Mouse (Mus musculus): ENCODE data around the gene Tm6sf1. TPM values are rescaled to one million over a fixed set of nuclear protein-coding genes. Genes with fewer than 3 reads are reported as not detected.

Tm6sf1 gene
- total and polyA plus RNA-seq, 3 experiments = 9.1 to 21.4 (median 12.6) TPM

DNA sequence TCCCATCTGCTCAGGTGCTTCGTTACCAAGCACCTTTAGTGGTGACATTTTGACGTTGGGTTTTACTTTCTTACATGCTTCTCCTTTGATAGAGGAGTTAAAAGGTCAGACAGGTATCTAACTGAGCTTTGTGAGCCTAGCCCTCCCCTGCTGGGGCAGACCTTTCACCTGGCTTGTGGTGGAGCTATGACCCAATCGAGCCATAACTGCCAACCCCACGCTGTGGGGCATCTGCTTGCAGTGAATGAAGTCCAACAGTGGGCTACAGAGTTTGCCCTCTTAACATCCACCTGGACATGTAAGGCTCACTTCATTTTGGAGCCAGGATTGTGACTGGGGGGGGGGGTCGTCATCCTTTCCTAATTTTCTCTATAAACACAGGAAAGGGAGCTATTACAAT, 21.5 kb downstream of the Tm6sf1 start:
- no peaks in the 10 kb centered on the region for H3K27me3 ChIP-seq (ENCODE audit: control insufficient read depth, insufficient read depth, low read length)
- no peak overlapping the region for H3K9ac ChIP-seq (ENCODE audit: low read depth, low read length)
- H3K36me3 ChIP-seq (ENCODE audit: control insufficient read depth, insufficient read depth, low read length) = no peaks in the 10 kb centered on the region
- TF ChIP-seq EP300 (IDR thresholded peaks at IDR 0.05; ENCODE audit: insufficient read depth, low read depth, low read length) (no peak), POLR2A (IDR thresholded peaks at IDR 0.05; ENCODE audit: insufficient read depth, low read depth, low read length) (no peak), CTCF (IDR thresholded peaks at IDR 0.05) (no peak)
- no peak for DNase-seq
- no peak overlapping the region for H3K4me3 ChIP-seq
- no peaks in the 10 kb centered on the region for H3K4me1 ChIP-seq (ENCODE audit: control insufficient read depth, insufficient read depth, low read length)
- WGBS = 87% methylated on average over 5 of the region's 5 CpGs
- H3K79me2 ChIP-seq (replicated peaks; ENCODE audit: control insufficient read depth, insufficient read depth, low read length) = no peaks in the 10 kb centered on the region
- no peak overlapping the region for H3K27ac ChIP-seq
- intact Hi-C loops (cut with DNase I) = no loop called here

DNA sequence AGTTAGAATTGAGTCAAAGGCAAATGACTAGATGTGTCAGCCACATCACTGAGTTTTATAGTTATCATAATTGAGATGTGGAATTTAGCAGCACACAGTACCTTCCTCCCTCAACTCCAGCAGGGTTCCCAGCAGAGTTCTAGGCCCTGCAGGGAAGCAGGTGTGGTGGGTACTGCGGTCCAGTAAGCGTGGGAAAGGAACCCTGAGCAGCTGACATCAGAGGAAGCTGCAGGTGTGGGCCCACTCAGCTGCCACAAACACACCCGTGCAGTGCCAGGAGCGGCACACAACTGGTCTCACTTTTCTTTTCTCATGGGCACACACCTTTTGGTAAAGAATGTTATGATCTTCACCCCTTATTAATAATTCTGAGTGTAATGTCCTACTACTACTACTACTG, 22.0 kb downstream of the Tm6sf1 start:
- Histone ChIP-seq H3K9ac (ENCODE audit: low read depth, low read length) (no peak overlapping the region), H3K79me2 (replicated peaks; ENCODE audit: control insufficient read depth, insufficient read depth, low read length) (no peaks in the 10 kb centered on the region), H3K4me3 (no peak overlapping the region), H3K36me3 (ENCODE audit: control insufficient read depth, insufficient read depth, low read length) (no peaks in the 10 kb centered on the region), H3K4me1 (ENCODE audit: control insufficient read depth, insufficient read depth, low read length) (no peaks in the 10 kb centered on the region), H3K27me3 (ENCODE audit: control insufficient read depth, insufficient read depth, low read length) (no peaks in the 10 kb centered on the region), H3K27ac (no peak overlapping the region)
- 85% methylated on average over 4 of the region's 4 CpGs for WGBS
- TF ChIP-seq POLR2A (IDR thresholded peaks at IDR 0.05; ENCODE audit: insufficient read depth, low read depth, low read length) = no peak
- no peak for TF ChIP-seq EP300 (IDR thresholded peaks at IDR 0.05; ENCODE audit: insufficient read depth, low read depth, low read length)
- no peak for TF ChIP-seq CTCF (IDR thresholded peaks at IDR 0.05)
- intact Hi-C loops (cut with DNase I) = no loop called here
- DNase-seq = no peak

DNA sequence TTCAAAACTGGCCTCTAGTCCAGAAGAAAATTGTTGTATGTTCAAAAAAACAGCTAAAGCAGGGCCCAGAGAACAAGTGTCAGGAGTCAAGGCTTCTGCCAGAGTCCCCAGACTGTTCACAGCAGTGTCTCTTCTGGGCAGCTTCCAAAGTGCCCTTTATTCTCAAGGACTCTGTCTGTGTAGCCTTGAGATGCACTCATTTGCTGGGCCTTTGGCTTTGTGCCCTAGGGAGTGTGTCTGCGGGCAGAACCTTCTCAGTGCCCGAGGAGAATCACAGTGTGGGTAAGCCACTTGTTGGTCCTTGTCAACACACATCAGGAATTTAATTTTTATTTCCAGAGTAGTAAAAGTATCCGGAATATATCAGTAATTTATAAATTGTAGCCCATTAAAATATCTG, 22.8 kb downstream of the Tm6sf1 start:
- WGBS = 72% methylated on average over 3 of the region's 3 CpGs
- H3K9ac ChIP-seq (ENCODE audit: low read depth, low read length) = no peak overlapping the region
- H3K36me3 ChIP-seq (ENCODE audit: control insufficient read depth, insufficient read depth, low read length) = no peaks in the 10 kb centered on the region
- TF ChIP-seq POLR2A (IDR thresholded peaks at IDR 0.05; ENCODE audit: insufficient read depth, low read depth, low read length) = no peak
- TF ChIP-seq CTCF (IDR thresholded peaks at IDR 0.05) = no peak
- TF ChIP-seq EP300 (IDR thresholded peaks at IDR 0.05; ENCODE audit: insufficient read depth, low read depth, low read length) = no peak
- no peak for DNase-seq
- no peaks in the 10 kb centered on the region for H3K4me1 ChIP-seq (ENCODE audit: control insufficient read depth, insufficient read depth, low read length)
- no peak overlapping the region for H3K27ac ChIP-seq
- H3K27me3 ChIP-seq (ENCODE audit: control insufficient read depth, insufficient read depth, low read length) = no peaks in the 10 kb centered on the region
- intact Hi-C loops (cut with DNase I) = no loop called here
- no peaks in the 10 kb centered on the region for H3K79me2 ChIP-seq (replicated peaks; ENCODE audit: control insufficient read depth, insufficient read depth, low read length)
- H3K4me3 ChIP-seq = no peak overlapping the region

- H3K27me3 ChIP-seq (ENCODE audit: control insufficient read depth, insufficient read depth, low read length) = no peaks in the 10 kb centered on the region
- intact Hi-C loops (cut with DNase I) = no loop called here
- H3K79me2 ChIP-seq (replicated peaks; ENCODE audit: control insufficient read depth, insufficient read depth, low read length) = no peaks in the 10 kb centered on the region
- TF ChIP-seq EP300 (IDR thresholded peaks at IDR 0.05; ENCODE audit: insufficient read depth, low read depth, low read length) (no peak), POLR2A (IDR thresholded peaks at IDR 0.05; ENCODE audit: insufficient read depth, low read depth, low read length) (no peak), CTCF (IDR thresholded peaks at IDR 0.05) (no peak)
- no peaks in the 10 kb centered on the region for H3K4me1 ChIP-seq (ENCODE audit: control insufficient read depth, insufficient read depth, low read length)
- H3K9ac ChIP-seq (ENCODE audit: low read depth, low read length) = no peak overlapping the region
- no peak overlapping the region for H3K27ac ChIP-seq
- WGBS = 89% methylated on average over 4 of the region's 4 CpGs
- H3K36me3 ChIP-seq (ENCODE audit: control insufficient read depth, insufficient read depth, low read length) = no peaks in the 10 kb centered on the region; the same call in 1 of the 2 replicates
- DNase-seq = no peak
- no peak overlapping the region for H3K4me3 ChIP-seq
Measured at GRCm38 (mm10) chr7:81885128-81885527, 26.3 kb downstream of the Tm6sf1 start.

GRCm38 (mm10) chr7:81899361-81899760, 40.6 kb downstream of the Tm6sf1 start:
- TF ChIP-seq CTCF (IDR thresholded peaks at IDR 0.05) (no peak), EP300 (IDR thresholded peaks at IDR 0.05; ENCODE audit: insufficient read depth, low read depth, low read length) (no peak), POLR2A (IDR thresholded peaks at IDR 0.05; ENCODE audit: insufficient read depth, low read depth, low read length) (no peak)
- 74% methylated on average over 11 of the region's 11 CpGs for WGBS
- H3K4me1 ChIP-seq (ENCODE audit: control insufficient read depth, insufficient read depth, low read length) = no peaks in the 10 kb centered on the region
- no peaks in the 10 kb centered on the region for H3K27me3 ChIP-seq (ENCODE audit: control insufficient read depth, insufficient read depth, low read length)
- H3K36me3 ChIP-seq (ENCODE audit: control insufficient read depth, insufficient read depth, low read length) = no peaks in the 10 kb centered on the region
- no peak for DNase-seq
- H3K79me2 ChIP-seq (replicated peaks; ENCODE audit: control insufficient read depth, insufficient read depth, low read length) = no peaks in the 10 kb centered on the region
- no peak overlapping the region for H3K9ac ChIP-seq (ENCODE audit: low read depth, low read length)
- intact Hi-C loops (cut with DNase I) = no loop called here
- H3K4me3 ChIP-seq = no peak overlapping the region
- no peak overlapping the region for H3K27ac ChIP-seq

GRCm38 (mm10) chr7:81904094-81904493, 45.3 kb downstream of the Tm6sf1 start:
- Histone ChIP-seq H3K27ac (no peak overlapping the region), H3K9ac (ENCODE audit: low read depth, low read length) (no peak overlapping the region), H3K79me2 (replicated peaks; ENCODE audit: control insufficient read depth, insufficient read depth, low read length) (no peaks in the 10 kb centered on the region; the same call in 1 of the 2 replicates), H3K36me3 (ENCODE audit: control insufficient read depth, insufficient read depth, low read length) (no peaks in the 10 kb centered on the region), H3K4me1 (ENCODE audit: control insufficient read depth, insufficient read depth, low read length) (no peaks in the 10 kb centered on the region), H3K27me3 (ENCODE audit: control insufficient read depth, insufficient read depth, low read length) (no peaks in the 10 kb centered on the region), H3K4me3 (no peak overlapping the region)
- 53% methylated on average over 4 of the region's 4 CpGs for WGBS
- TF ChIP-seq EP300 (IDR thresholded peaks at IDR 0.05; ENCODE audit: insufficient read depth, low read depth, low read length) = no peak
- TF ChIP-seq CTCF (IDR thresholded peaks at IDR 0.05) = no peak
- no peak for TF ChIP-seq POLR2A (IDR thresholded peaks at IDR 0.05; ENCODE audit: insufficient read depth, low read depth, low read length)
- no peak for DNase-seq
- intact Hi-C loops (cut with DNase I) = no loop called here
